Mouse (Mus musculus): ENCODE data around the gene Lrrc4. TPM values are rescaled to one million over a fixed set of nuclear protein-coding genes. Genes with fewer than 3 reads are reported as not detected.
A peak's percentile ranks its signal among the peaks of the same experiment; 100 is the strongest.

The Lrrc4 gene
- polyA plus RNA-seq, 1 experiment from 2014 or later = 0.51 TPM

- TF ChIP-seq EP300 (optimal IDR thresholded peaks at IDR 0.05) = no peak
- TF ChIP-seq CTCF (IDR thresholded peaks at IDR 0.05; ENCODE audit: low read depth) = no peak
- Histone ChIP-seq H3K36me3 (ENCODE audit: control insufficient read depth, insufficient read depth, low read length) (no peaks in the 10 kb centered on the region), H3K4me2 (replicated peaks; ENCODE audit: low read depth) (no peak overlapping the region), H3K27me3 (ENCODE audit: control insufficient read depth, insufficient read depth, low read length) (no peaks in the 10 kb centered on the region), H3K27ac (replicated peaks) (no peak overlapping the region), H3K4me3 (ENCODE audit: low read depth, low read length) (no peak overlapping the region), H3K9me3 (ENCODE audit: control insufficient read depth, low read length) (no peaks in the 10 kb centered on the region), H3K9ac (ENCODE audit: low read length) (no peak overlapping the region), H3K4me1 (replicated peaks; ENCODE audit: control insufficient read depth, insufficient read depth) (no peaks in the 10 kb centered on the region)
- ATAC-seq (ENCODE audit: low FRiP score, low TSS enrichment) (no peak), DNase-seq (ENCODE audit: low spot score) (no peak)
Observed at GRCm38 (mm10) chr6:28692659-28693058, 138.9 kb downstream of the Lrrc4 start.

- no peak overlapping the region for H3K4me3 ChIP-seq (ENCODE audit: low read depth, low read length)
- H3K27me3 ChIP-seq (ENCODE audit: control insufficient read depth, insufficient read depth, low read length) = no peaks in the 10 kb centered on the region
- no peak overlapping the region for H3K9ac ChIP-seq (ENCODE audit: low read length)
- ATAC-seq (ENCODE audit: low FRiP score, low TSS enrichment) (no peak), DNase-seq (ENCODE audit: low spot score) (no peak)
- no peak for TF ChIP-seq EP300 (optimal IDR thresholded peaks at IDR 0.05)
- WGBS = 85% methylated on average over 5 of the region's 5 CpGs
- no peak overlapping the region for H3K4me2 ChIP-seq (replicated peaks; ENCODE audit: low read depth)
- H3K9me3 ChIP-seq (ENCODE audit: control insufficient read depth, low read length) = no peaks in the 10 kb centered on the region
- no peaks in the 10 kb centered on the region for H3K36me3 ChIP-seq (ENCODE audit: control insufficient read depth, insufficient read depth, low read length)
- H3K27ac ChIP-seq (replicated peaks) = no peak overlapping the region
- no peaks in the 10 kb centered on the region for H3K4me1 ChIP-seq (replicated peaks; ENCODE audit: control insufficient read depth, insufficient read depth)
Observed at GRCm38 (mm10) chr6:28687776-28688175, 143.8 kb downstream of the Lrrc4 start.

GRCm38 (mm10) chr6:28685745-28686144 lies 145.8 kb downstream of the Lrrc4 start:
- DNase-seq (ENCODE audit: low spot score) = no peak
- H3K4me2 ChIP-seq (replicated peaks; ENCODE audit: low read depth) = no peak overlapping the region
- H3K27ac ChIP-seq (replicated peaks) = no peak overlapping the region
- H3K27me3 ChIP-seq (ENCODE audit: control insufficient read depth, insufficient read depth, low read length) = no peaks in the 10 kb centered on the region
- ATAC-seq (ENCODE audit: low FRiP score, low TSS enrichment) = no peak
- no peaks in the 10 kb centered on the region; the same call in none of the 2 replicates for H3K4me1 ChIP-seq (replicated peaks; ENCODE audit: control insufficient read depth, insufficient read depth)
- H3K9ac ChIP-seq (ENCODE audit: low read length) = no peak overlapping the region
- H3K36me3 ChIP-seq (ENCODE audit: control insufficient read depth, insufficient read depth, low read length) = no peaks in the 10 kb centered on the region
- 87% methylated on average over 5 of the region's 5 CpGs for WGBS
- H3K9me3 ChIP-seq (ENCODE audit: control insufficient read depth, low read length) = no peaks in the 10 kb centered on the region
- TF ChIP-seq CTCF (IDR thresholded peaks at IDR 0.05; ENCODE audit: low read depth) (no peak), EP300 (optimal IDR thresholded peaks at IDR 0.05) (no peak)
- H3K4me3 ChIP-seq (ENCODE audit: low read depth, low read length) = no peak overlapping the region

- no peaks in the 10 kb centered on the region for H3K27me3 ChIP-seq (ENCODE audit: control insufficient read depth, insufficient read depth, low read length)
- no peaks in the 10 kb centered on the region; the same call in none of the 2 replicates for H3K4me1 ChIP-seq (replicated peaks; ENCODE audit: control insufficient read depth, insufficient read depth)
- H3K9me3 ChIP-seq (ENCODE audit: control insufficient read depth, low read length) = no peaks in the 10 kb centered on the region
- no peak overlapping the region for H3K9ac ChIP-seq (ENCODE audit: low read length)
- DNase-seq (ENCODE audit: low spot score) (no peak), ATAC-seq (ENCODE audit: low FRiP score, low TSS enrichment) (no peak)
- H3K36me3 ChIP-seq (ENCODE audit: control insufficient read depth, insufficient read depth, low read length) = no peaks in the 10 kb centered on the region
- no peak for TF ChIP-seq EP300 (optimal IDR thresholded peaks at IDR 0.05)
- TF ChIP-seq CTCF (IDR thresholded peaks at IDR 0.05; ENCODE audit: low read depth) = no peak
- WGBS = 70% methylated on average over 3 of the region's 3 CpGs
- H3K4me3 ChIP-seq (ENCODE audit: low read depth, low read length) = no peak overlapping the region
- no peak overlapping the region for H3K4me2 ChIP-seq (replicated peaks; ENCODE audit: low read depth)
- H3K27ac ChIP-seq (replicated peaks) = no peak overlapping the region
Observed at GRCm38 (mm10) chr6:28685052-28685451, 146.5 kb downstream of the Lrrc4 start.

- DNase-seq (ENCODE audit: low spot score) = no peak
- no peak overlapping the region for H3K4me2 ChIP-seq (replicated peaks; ENCODE audit: low read depth)
- H3K4me3 ChIP-seq (ENCODE audit: low read depth, low read length) = no peak overlapping the region
- no peak for TF ChIP-seq CTCF (IDR thresholded peaks at IDR 0.05; ENCODE audit: low read depth)
- no peak for TF ChIP-seq EP300 (optimal IDR thresholded peaks at IDR 0.05)
- no peaks in the 10 kb centered on the region; the same call in none of the 2 replicates for H3K4me1 ChIP-seq (replicated peaks; ENCODE audit: control insufficient read depth, insufficient read depth)
- no peaks in the 10 kb centered on the region for H3K9me3 ChIP-seq (ENCODE audit: control insufficient read depth, low read length)
- ATAC-seq (ENCODE audit: low FRiP score, low TSS enrichment) = 0 out of 2 replicates have a peak, but pooled peaks have one; percentile 29
- WGBS = 51% methylated on average over 8 of the region's 8 CpGs
- H3K27ac ChIP-seq (replicated peaks) = no peak overlapping the region
- no peaks in the 10 kb centered on the region for H3K27me3 ChIP-seq (ENCODE audit: control insufficient read depth, insufficient read depth, low read length)
- no peaks in the 10 kb centered on the region for H3K36me3 ChIP-seq (ENCODE audit: control insufficient read depth, insufficient read depth, low read length)
- H3K9ac ChIP-seq (ENCODE audit: low read length) = no peak overlapping the region
Observed at GRCm38 (mm10) chr6:28681521-28682457, 149.8 kb downstream of the Lrrc4 start.

GRCm38 (mm10) chr6:28680537-28680936 lies 151.0 kb downstream of the Lrrc4 start:
- Histone ChIP-seq H3K4me1 (replicated peaks; ENCODE audit: control insufficient read depth, insufficient read depth) (no peaks in the 10 kb centered on the region; the same call in none of the 2 replicates), H3K4me2 (replicated peaks; ENCODE audit: low read depth) (no peak overlapping the region), H3K9ac (ENCODE audit: low read length) (no peak overlapping the region), H3K27me3 (ENCODE audit: control insufficient read depth, insufficient read depth, low read length) (no peaks in the 10 kb centered on the region), H3K4me3 (ENCODE audit: low read depth, low read length) (no peak overlapping the region), H3K9me3 (ENCODE audit: control insufficient read depth, low read length) (no peaks in the 10 kb centered on the region), H3K36me3 (ENCODE audit: control insufficient read depth, insufficient read depth, low read length) (no peaks in the 10 kb centered on the region), H3K27ac (replicated peaks) (no peak overlapping the region)
- ATAC-seq (ENCODE audit: low FRiP score, low TSS enrichment) (no peak), DNase-seq (ENCODE audit: low spot score) (no peak)
- 47% methylated on average over 4 of the region's 4 CpGs for WGBS
- TF ChIP-seq CTCF (IDR thresholded peaks at IDR 0.05; ENCODE audit: low read depth) = no peak
- no peak for TF ChIP-seq EP300 (optimal IDR thresholded peaks at IDR 0.05)
